Mouse (Mus musculus) C2C12 (cell line): Measurements from ENCODE around the gene Etfa. TPM values are rescaled to one million over a fixed set of nuclear protein-coding genes. Genes with fewer than 3 reads are reported as not detected.

Experiments
- H3K27me3 ChIP-seq: one replicate; pipeline ENCODE4 v1.6.1; 2011; ENCODE audit not compliant: control insufficient read depth, insufficient read depth, insufficient read length
- H3K36me3 ChIP-seq: one replicate; pipeline ENCODE4 v1.6.1; 2011; ENCODE audit not compliant: control insufficient read depth, insufficient read depth
- H3K4me3 ChIP-seq: one replicate; pipeline ENCODE4 v1.5.1; 2011; ENCODE audit warnings: mild to moderate bottlenecking, control low read depth; ENCODE audit not compliant: poor library complexity, insufficient read depth, severe bottlenecking
- H3K79me2 ChIP-seq: one replicate; pipeline ENCODE4 v1.6.1; 2011; ENCODE audit not compliant: control insufficient read depth, insufficient read depth
- H3K79me3 ChIP-seq: one replicate; pipeline ENCODE4 v1.6.1; 2011; ENCODE audit warnings: low read depth, control low read depth
- H3ac ChIP-seq: one replicate; pipeline ENCODE3; 2011; ENCODE audit warnings: low read depth; ENCODE audit not compliant: control insufficient read depth, insufficient read length
- CEBPB ChIP-seq: IDR thresholded peaks from one replicate; pipeline ENCODE4 v1.6.1; 2011; ENCODE audit warnings: low read depth, mild to moderate bottlenecking, control low read depth, moderate library complexity
- CTCF ChIP-seq: IDR thresholded peaks from one replicate; pipeline ENCODE4 v1.5.1; 2011; ENCODE audit not compliant: control insufficient read depth, insufficient read depth, insufficient read length
- FOSL1 ChIP-seq: IDR thresholded peaks from one replicate; pipeline ENCODE4 v1.8.0; 2011; ENCODE audit warnings: mild to moderate bottlenecking, low read length; ENCODE audit not compliant: poor library complexity, insufficient read depth, severe bottlenecking
- MAX ChIP-seq: IDR thresholded peaks from one replicate; pipeline ENCODE4 v1.6.1; 2011; ENCODE audit warnings: mild to moderate bottlenecking, control low read depth
- MYOD1 ChIP-seq: IDR thresholded peaks from one replicate; pipeline ENCODE4 v1.6.1; 2011; ENCODE audit warnings: low read depth; ENCODE audit not compliant: control insufficient read depth, insufficient read length
- MYOG ChIP-seq: IDR thresholded peaks from one replicate; pipeline ENCODE4 v1.6.1; 2011; ENCODE audit not compliant: control insufficient read depth, insufficient read length; ENCODE audit errors: extremely low read depth
- USF1 ChIP-seq: IDR thresholded peaks from one replicate; pipeline ENCODE4 v1.6.1; 2011; ENCODE audit warnings: low read depth, mild to moderate bottlenecking, control low read depth, moderate library complexity
- polyA plus RNA-seq: library from polyadenylated mRNA; unstranded; fragments of >200 nt; fragmentation: generic; extraction: Trizol; gene quantifications from one replicate; pipeline ENCODE4 v1.2.1, GENCODE M21; 2012; ENCODE audit warnings: missing spikeins

The Etfa gene
- polyA plus RNA-seq, 1 experiment: 87.7 TPM

GRCm38 (mm10) chr9:55406773-55407172, 105.3 kb downstream of the Etfa start:
- no peaks in the 10 kb centered on the region for H3K79me2 ChIP-seq
- no peak for TF ChIP-seq CTCF
- TF ChIP-seq FOSL1: no peak
- TF ChIP-seq USF1: no peak
- TF ChIP-seq MYOG: no peak
- TF ChIP-seq CEBPB: no peak
- TF ChIP-seq MYOD1: no peak
- no peak for TF ChIP-seq MAX
- H3ac ChIP-seq: no peak overlapping the region
- no peak overlapping the region for H3K4me3 ChIP-seq
- H3K27me3 ChIP-seq: peaks cover 35% of the 10 kb centered on the region
- no peaks in the 10 kb centered on the region for H3K36me3 ChIP-seq
- H3K79me3 ChIP-seq: no peaks in the 10 kb centered on the region

- Histone ChIP-seq H3ac (no peak overlapping the region), H3K4me3 (no peak overlapping the region), H3K79me3 (no peaks in the 10 kb centered on the region), H3K36me3 (no peaks in the 10 kb centered on the region), H3K79me2 (no peaks in the 10 kb centered on the region), H3K27me3 (peaks cover 50% of the 10 kb centered on the region)
- no peak for TF ChIP-seq CTCF
- no peak for TF ChIP-seq MYOG
- no peak for TF ChIP-seq CEBPB
- no peak for TF ChIP-seq USF1
- no peak for TF ChIP-seq FOSL1
- no peak for TF ChIP-seq MAX
- TF ChIP-seq MYOD1: no peak
These were observed 106.9 kb downstream of the Etfa start for GRCm38 (mm10) chr9:55404976-55405702.

Other genes with a start within 250 kb of the Etfa start
- gene Nrg4, start 185.4 kb downstream of the Etfa start, polyA plus RNA-seq: 0.15 TPM
- gene Tmem266, start 185.3 kb downstream of the Etfa start, polyA plus RNA-seq: not detected
- gene Isl2, start 26.4 kb upstream of the Etfa start, polyA plus RNA-seq: 4.8 TPM